Mouse (Mus musculus) kidney, postnatal 0 days (tissue): ENCODE results near the gene Hps6. TPM values are rescaled to one million over a fixed set of nuclear protein-coding genes. Genes with fewer than 3 reads are reported as not detected.
A peak's percentile ranks its signal among the peaks of the same experiment; 100 is the strongest.

Experiments
- ATAC-seq: fragments of 200-750 bp; cut with Nextera tagmentation; replicated peaks from 2 replicates; pipeline ENCODE4 v1.8.0; 2017; ENCODE audit warnings: low read depth, moderate number of reproducible peaks, moderate TSS enrichment, moderate library complexity; ENCODE audit not compliant: low FRiP score
- DNase-seq: peaks from one replicate; pipeline ENCODE4 v3.0.0-alpha.2; 2016; ENCODE audit warnings: low spot score
- H3K27ac ChIP-seq: fragments of 300-500 bp; sonication (generic); 2 replicates; pipeline ENCODE4 v1.5.1; 2014; ENCODE audit warnings: mild to moderate bottlenecking
- H3K27me3 ChIP-seq: fragments of 300-500 bp; sonication (generic); 2 replicates; pipeline ENCODE4 v1.6.1; 2014; ENCODE audit warnings: low read length, mixed read lengths; ENCODE audit not compliant: insufficient read depth
- H3K36me3 ChIP-seq: fragments of 300-500 bp; sonication (generic); 2 replicates; pipeline ENCODE4 v1.6.1; 2014; ENCODE audit warnings: low read length, mixed read lengths; ENCODE audit not compliant: insufficient read depth
- H3K4me1 ChIP-seq: fragments of 300-500 bp; sonication (generic); replicated peaks from 2 replicates; pipeline ENCODE4 v1.6.1; 2014; ENCODE audit warnings: antibody characterized with exemption, low read length, mixed read lengths; ENCODE audit not compliant: insufficient read depth
- H3K4me2 ChIP-seq: fragments of 300-500 bp; sonication (generic); 2 replicates; pipeline ENCODE4 v1.6.1; 2014; ENCODE audit warnings: mild to moderate bottlenecking, low read length, moderate library complexity, mixed read lengths
- H3K4me3 ChIP-seq: fragments of 300-500 bp; sonication (generic); replicated peaks from 2 replicates; pipeline ENCODE4 v1.5.1; 2014; ENCODE audit warnings: low read depth, low read length
- H3K9ac ChIP-seq: fragments of 300-500 bp; sonication (generic); 2 replicates; pipeline ENCODE4 v1.6.1; 2014; ENCODE audit warnings: low read depth, low read length
- H3K9me3 ChIP-seq: fragments of 300-500 bp; sonication (generic); replicated peaks from 2 replicates; pipeline ENCODE4 v1.6.1; 2016; ENCODE audit warnings: low read length, inconsistent platforms, mixed read lengths
- CTCF ChIP-seq: IDR thresholded peaks from 2 replicates; pipeline ENCODE4 v1.5.1; 2016; ENCODE audit warnings: antibody characterized with exemption, low read depth, mild to moderate bottlenecking, moderate library complexity
- WGBS: fragments of 180-500 bp; shearing (Covaris S2); extraction: QIAGEN DNeasy Blood & Tissue Kit; methylation state at CpG from one replicate; pipeline ENCODE4 v1.1.7; 2014; 5-methylcytosine and 5-hydroxymethylcytosine counted together
- polyA plus RNA-seq: library from polyadenylated mRNA; unstranded; fragments of >200 nt; fragmentation: Nextera tagmentation; extraction: Ambion mirVana; gene quantifications from 2 replicates; pipeline ENCODE4 v1.2.1, GENCODE M21; 2015

The Hps6 gene
- polyA plus RNA-seq, 1 experiment from 2014 or later = 7.2 TPM

DNA sequence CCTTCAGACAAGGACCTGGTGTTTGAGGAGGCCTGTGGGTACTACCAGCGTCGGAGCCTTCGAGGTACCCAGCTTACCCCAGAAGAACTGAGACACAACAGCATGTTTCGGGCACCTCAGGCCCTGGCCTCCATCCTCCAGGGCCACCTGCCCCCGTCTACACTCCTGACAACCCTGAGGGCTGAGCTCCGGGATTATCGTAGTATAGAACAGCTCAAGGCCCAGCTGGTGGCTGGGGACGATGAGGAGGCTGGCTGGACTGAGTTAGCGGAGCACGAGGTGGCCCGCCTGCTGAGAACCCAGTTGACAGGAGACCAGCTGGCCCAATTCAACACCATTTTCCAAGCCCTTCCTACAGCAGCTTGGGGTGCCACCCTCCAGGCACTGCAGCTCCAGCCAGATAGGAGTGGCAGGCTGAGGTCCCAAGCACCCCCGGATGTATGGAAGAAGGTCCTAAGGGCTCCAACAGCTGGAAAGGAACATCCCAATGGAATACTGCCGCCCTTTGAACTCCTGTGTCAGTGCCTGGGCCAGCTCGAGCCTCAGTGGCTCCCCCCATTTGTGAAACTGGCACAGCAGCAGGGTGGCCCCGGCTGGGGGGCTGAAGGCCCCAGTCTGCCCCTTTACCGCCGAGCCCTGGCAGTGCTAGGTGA lies 1.6 kb downstream of the Hps6 start:
- Histone ChIP-seq H3K4me3 (no peak overlapping the region), H3K9ac (no peak overlapping the region), H3K27ac (no peak overlapping the region), H3K4me2 (peak overlapping the region; percentile 99), H3K27me3 (no peaks in the 10 kb centered on the region), H3K36me3 (0 out of 2 replicates have a peak, but pooled peaks cover 6% of the 10 kb centered on the region), H3K4me1 (peaks cover 12% of the 10 kb centered on the region), H3K9me3 (no peaks in the 10 kb centered on the region)
- no peak for ATAC-seq
- 77% methylated on average over 17 of the region's 17 CpGs for WGBS
- no peak for TF ChIP-seq CTCF
- DNase-seq = no peak

DNA sequence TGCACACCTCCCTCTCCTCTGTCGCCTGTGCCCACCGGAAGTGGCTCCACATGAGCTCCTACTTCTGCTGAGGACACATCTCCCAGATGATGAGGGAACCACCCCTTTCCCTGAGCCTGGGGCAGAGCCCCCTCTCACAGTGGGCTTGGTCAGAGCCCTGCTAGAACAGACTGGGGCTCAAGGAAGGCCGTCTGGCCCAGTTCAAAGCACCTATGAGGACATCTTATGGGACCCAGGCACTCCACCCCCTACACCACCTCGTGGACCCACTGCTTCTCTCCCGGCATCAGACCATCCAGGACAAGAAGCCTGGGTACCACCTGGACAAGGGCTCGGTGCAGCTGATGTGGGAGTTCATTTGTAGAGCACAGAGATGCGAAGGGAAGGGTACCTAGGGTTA lies 2.4 kb downstream of the Hps6 start:
- Histone ChIP-seq H3K4me1 (peaks cover 12% of the 10 kb centered on the region), H3K4me2 (no peak overlapping the region), H3K27ac (no peak overlapping the region), H3K27me3 (no peaks in the 10 kb centered on the region), H3K4me3 (no peak overlapping the region), H3K36me3 (0 out of 2 replicates have a peak, but pooled peaks cover 6% of the 10 kb centered on the region), H3K9ac (no peak overlapping the region), H3K9me3 (no peaks in the 10 kb centered on the region)
- DNase-seq (no peak), ATAC-seq (no peak)
- 88% methylated on average over 7 of the region's 7 CpGs for WGBS
- no peak for TF ChIP-seq CTCF

DNA sequence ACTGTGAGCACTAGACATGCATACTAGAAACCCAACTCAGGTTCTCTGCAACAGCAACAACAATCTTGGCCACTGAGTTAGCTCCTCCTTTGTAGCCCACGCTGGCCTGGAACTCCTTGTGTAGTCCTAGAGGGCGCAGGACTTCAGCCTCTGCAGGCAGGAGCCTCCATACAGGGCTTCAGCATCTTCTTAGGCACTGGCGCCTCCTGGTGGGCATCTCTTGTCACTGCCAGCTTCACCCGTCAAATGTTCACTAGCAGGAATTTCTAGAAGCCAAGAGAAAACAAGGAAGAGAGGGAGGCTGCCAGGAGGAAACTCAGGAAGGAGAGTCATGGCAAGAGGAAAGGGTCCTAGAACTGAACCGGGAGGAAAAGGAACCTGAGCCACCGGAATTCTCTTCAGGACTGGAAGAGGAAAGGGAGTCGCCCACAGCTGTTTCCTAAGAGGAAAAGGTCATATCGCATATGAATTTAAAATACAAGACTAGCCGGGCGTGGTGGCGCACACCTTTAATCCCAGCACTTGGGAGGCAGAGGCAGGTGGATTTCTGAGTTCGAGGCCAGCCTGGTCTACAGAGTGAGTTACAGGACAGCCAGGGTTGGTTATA lies 11.4 kb downstream of the Hps6 start:
- Histone ChIP-seq H3K4me1 (no peaks in the 10 kb centered on the region), H3K9ac (no peak overlapping the region), H3K9me3 (no peaks in the 10 kb centered on the region), H3K4me3 (no peak overlapping the region), H3K36me3 (no peaks in the 10 kb centered on the region), H3K4me2 (no peak overlapping the region), H3K27me3 (no peaks in the 10 kb centered on the region), H3K27ac (no peak overlapping the region)
- peak; percentile 99 for TF ChIP-seq CTCF
- DNase-seq (peak; percentile 95), ATAC-seq (peak; percentile 69; the same call in 1 of the 2 replicates)
- 26% methylated on average over 12 of the region's 12 CpGs for WGBS

DNA sequence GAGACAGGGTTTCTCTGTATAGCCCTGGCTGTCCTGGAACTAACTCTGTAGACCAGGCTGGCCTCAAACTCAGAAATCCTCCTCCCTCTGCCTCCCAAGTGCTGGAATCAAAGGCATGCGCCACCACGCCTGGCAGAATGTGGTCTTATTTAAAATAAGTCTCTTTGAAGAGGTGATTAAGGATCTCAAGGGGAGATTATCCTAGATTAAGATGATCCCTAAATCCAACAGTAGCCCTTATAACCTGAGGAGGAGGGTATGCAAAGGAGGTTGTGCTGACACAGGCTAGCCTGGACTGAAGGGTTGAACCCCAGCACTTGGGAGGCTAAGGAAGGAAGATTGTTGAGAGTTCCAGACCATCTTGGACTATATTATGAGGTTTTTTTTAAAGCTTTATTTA lies 12.7 kb downstream of the Hps6 start:
- Histone ChIP-seq H3K36me3 (no peaks in the 10 kb centered on the region), H3K4me2 (no peak overlapping the region), H3K27ac (no peak overlapping the region), H3K4me3 (no peak overlapping the region), H3K9me3 (no peaks in the 10 kb centered on the region), H3K4me1 (no peaks in the 10 kb centered on the region), H3K9ac (no peak overlapping the region), H3K27me3 (no peaks in the 10 kb centered on the region)
- ATAC-seq (no peak), DNase-seq (no peak)
- 83% methylated on average over 2 of the region's 2 CpGs for WGBS
- TF ChIP-seq CTCF = no peak

DNA sequence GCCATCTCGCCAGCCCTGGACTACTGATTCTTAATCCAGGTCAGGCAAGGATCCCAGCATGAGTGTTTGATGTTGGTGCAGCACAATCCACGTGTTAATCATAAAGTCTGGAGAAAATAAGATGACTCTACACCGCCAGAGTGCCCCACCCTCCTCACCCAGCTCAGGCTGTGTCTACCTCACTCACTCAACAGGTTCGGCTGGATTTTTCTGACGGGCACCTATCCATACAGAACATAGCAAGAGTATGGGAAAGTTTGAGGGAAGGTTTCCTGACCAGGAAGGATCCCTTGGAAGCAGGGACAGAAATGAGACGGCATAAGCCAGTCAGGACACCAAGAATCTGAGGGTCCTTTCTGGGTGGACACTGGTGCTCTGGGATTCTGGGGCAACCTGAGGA lies 21.7 kb downstream of the Hps6 start:
- WGBS = 73% methylated on average over 6 of the region's 6 CpGs
- no peak for DNase-seq
- peak; percentile 69; the same call in 1 of the 2 replicates for ATAC-seq
- no peaks in the 10 kb centered on the region for H3K4me1 ChIP-seq
- H3K27ac ChIP-seq = no peak overlapping the region
- H3K4me2 ChIP-seq = no peak overlapping the region
- H3K36me3 ChIP-seq = no peaks in the 10 kb centered on the region
- H3K9ac ChIP-seq = no peak overlapping the region
- no peak for TF ChIP-seq CTCF
- no peak overlapping the region for H3K4me3 ChIP-seq
- H3K9me3 ChIP-seq = no peaks in the 10 kb centered on the region
- H3K27me3 ChIP-seq = no peaks in the 10 kb centered on the region

DNA sequence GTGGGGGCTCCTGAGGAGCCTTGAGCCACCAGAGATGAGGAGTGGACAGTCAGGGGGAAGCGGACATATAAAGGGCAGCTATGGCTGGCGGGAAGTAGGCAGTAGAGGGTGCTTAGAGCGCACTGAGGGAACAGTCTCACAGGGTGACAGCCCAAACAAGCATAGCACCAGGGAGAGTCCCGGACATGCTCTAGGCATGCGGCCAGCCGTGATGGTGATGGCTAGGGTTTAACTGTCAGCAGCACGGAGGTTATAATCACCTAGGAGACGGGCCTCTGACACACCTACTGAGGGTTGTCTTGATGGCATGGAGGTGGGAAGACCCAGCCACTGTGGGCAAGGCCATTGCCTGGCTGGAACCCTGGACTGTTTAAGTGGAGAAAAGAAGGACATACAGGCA lies 23.3 kb downstream of the Hps6 start:
- H3K4me1 ChIP-seq = no peaks in the 10 kb centered on the region
- WGBS = 35% methylated on average over 8 of the region's 8 CpGs
- H3K9me3 ChIP-seq = no peaks in the 10 kb centered on the region
- H3K27ac ChIP-seq = no peak overlapping the region
- DNase-seq (no peak), ATAC-seq (no peak)
- no peaks in the 10 kb centered on the region for H3K27me3 ChIP-seq
- no peak overlapping the region for H3K4me2 ChIP-seq
- no peak overlapping the region for H3K4me3 ChIP-seq
- H3K9ac ChIP-seq = no peak overlapping the region
- H3K36me3 ChIP-seq = 0 out of 2 replicates have a peak, but pooled peaks cover 4% of the 10 kb centered on the region
- no peak for TF ChIP-seq CTCF
